Mouse (Mus musculus): ENCODE measurements around the gene Cdc45.

DNA sequence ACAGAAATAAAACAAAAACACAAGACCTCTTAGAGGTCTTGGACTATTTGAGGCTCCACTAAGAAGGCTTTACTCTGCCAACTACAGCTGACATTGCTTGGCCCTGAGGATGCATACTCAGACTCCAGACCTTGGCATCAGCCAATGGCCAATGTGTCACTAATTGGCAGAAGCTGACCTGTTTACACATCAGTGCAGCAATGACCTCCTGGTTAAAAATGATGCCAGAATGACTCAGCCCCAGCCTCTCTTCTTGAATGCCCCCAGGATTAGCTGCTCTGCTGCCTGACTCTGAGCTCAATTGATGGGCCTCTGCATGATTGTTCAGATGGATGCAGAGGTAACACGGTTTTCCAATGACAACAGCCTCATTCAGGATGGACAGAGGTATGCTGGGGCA lies 48.4 kb upstream of the Cdc45 start:
- TF ChIP-seq CTCF (IDR thresholded peaks at IDR 0.05; ENCODE audit: low read depth, low read length) (no peak), TAL1 (conservative IDR thresholded peaks at IDR 0.05; ENCODE audit: low read depth, low read length) (no peak), POLR2AphosphoS5 (IDR thresholded peaks at IDR 0.05; ENCODE audit: insufficient replicate concordance, low read depth, low read length) (no peak), GATA1 (IDR thresholded peaks at IDR 0.05; ENCODE audit: borderline replicate concordance, low read length) (no peak)

All from G1E (cell line).